Mouse (Mus musculus): Measurements from ENCODE around the gene Zfp968.
"Not testable (repeated sequence)": the region's sequence is repeated elsewhere in the genome, so short reads cannot be mapped to it uniquely, and the experiment has no call there.

- not testable (repeated sequence) for TF ChIP-seq CTCF (conservative IDR thresholded peaks at IDR 0.05; ENCODE audit: insufficient read depth, insufficient read length, low read depth, low read length); POLR2A (IDR thresholded peaks at IDR 0.05; ENCODE audit: low read depth, low read length)
Measured at GRCm38 (mm10) chr2:175372136-175372535, at the start of gene Zfp968.

All from kidney, adult 2 months (tissue).